Mouse (Mus musculus) CH12.LX (cell line): Measurements from ENCODE around the gene Fgd4. TPM values are rescaled to one million over a fixed set of nuclear protein-coding genes. Genes with fewer than 3 reads are reported as not detected.
"Not testable (repeated sequence)": the region's sequence is repeated elsewhere in the genome, so short reads cannot be mapped to it uniquely, and the experiment has no call there.

Source experiments
- DNase-seq: peaks from one replicate; pipeline ENCODE4 v3.0.0-alpha.2; 2013; ENCODE audit errors: extremely low read depth
- H3K27ac ChIP-seq: 2 replicates; pipeline ENCODE4 v1.5.1; 2012; ENCODE audit warnings: low read depth, mild to moderate bottlenecking, control low read depth, moderate library complexity; ENCODE audit not compliant: insufficient read depth
- H3K27me3 ChIP-seq: replicated peaks from 2 replicates; pipeline ENCODE3; 2012; ENCODE audit warnings: inconsistent platforms
- H3K36me3 ChIP-seq, 2 experiments: replicated peaks in 1 of 2; 2 replicates each; pipeline versions ENCODE3 to v1.6.1; 2012; ENCODE audit warnings: inconsistent platforms in 1 of 2, low read length in 1 of 2, mild to moderate bottlenecking in 1 of 2, mixed read lengths in 1 of 2, moderate library complexity in 1 of 2; ENCODE audit not compliant: control insufficient read depth in 1 of 2, insufficient read depth in 1 of 2
- H3K4me1 ChIP-seq, 2 experiments: 2 replicates each; pipeline ENCODE4 v1.6.1; 2012; ENCODE audit warnings: inconsistent platforms in 1 of 2, moderate library complexity in 1 of 2; ENCODE audit not compliant: insufficient read depth in 2 of 2, control insufficient read depth in 1 of 2
- H3K4me2 ChIP-seq: 2 replicates; pipeline ENCODE4 v1.6.1; 2012; ENCODE audit warnings: low read depth, mild to moderate bottlenecking, control low read depth; ENCODE audit not compliant: poor library complexity, insufficient read depth, severe bottlenecking
- H3K4me3 ChIP-seq, 3 experiments: fragments of 150-350 bp in 1 of 3; sonication (generic) in 1 of 3; replicated peaks in 1 of 3; 2 replicates each; pipeline versions ENCODE3 to v1.5.1; 2011 to 2012; ENCODE audit warnings: low read depth in 2 of 3, low read length in 2 of 3, mild to moderate bottlenecking in 2 of 3, moderate library complexity in 2 of 3, control low read depth in 1 of 3, improper control_type of control experiment in 1 of 3, inconsistent platforms in 1 of 3, mixed read lengths in 1 of 3; ENCODE audit not compliant: poor library complexity in 1 of 3
- H3K79me2 ChIP-seq: replicated peaks from 2 replicates; pipeline ENCODE4 v1.6.1; 2012; ENCODE audit warnings: mild to moderate bottlenecking, moderate library complexity; ENCODE audit not compliant: control insufficient read depth, poor library complexity, insufficient read depth, severe bottlenecking; ENCODE audit errors: extremely low read depth
- H3K9ac ChIP-seq: 2 replicates; pipeline ENCODE4 v1.6.1; 2012; ENCODE audit warnings: low read depth, mild to moderate bottlenecking, control low read depth, moderate library complexity; ENCODE audit not compliant: insufficient read depth
- H3K9me3 ChIP-seq: replicated peaks from 2 replicates; pipeline ENCODE3; 2012; ENCODE audit warnings: low read length, inconsistent platforms, mixed read lengths
- CTCF ChIP-seq, 2 experiments: IDR thresholded peaks in 1 of 2; conservative IDR thresholded peaks in 1 of 2; 2 replicates each; pipeline ENCODE4 v1.5.1; 2011 to 2012; ENCODE audit warnings: low read depth in 2 of 2, low read length in 2 of 2, improper control_type of control experiment in 1 of 2, inconsistent platforms in 1 of 2, mild to moderate bottlenecking in 1 of 2, moderate library complexity in 1 of 2
- ETS1 ChIP-seq: conservative IDR thresholded peaks from 2 replicates; pipeline ENCODE4 v1.6.1; 2012; ENCODE audit warnings: low read depth, mild to moderate bottlenecking, inconsistent platforms, low read length, improper control_type of control experiment, moderate library complexity
- HCFC1 ChIP-seq: IDR thresholded peaks from 2 replicates; pipeline ENCODE4 v1.6.1; 2012; ENCODE audit warnings: low read depth, mild to moderate bottlenecking, inconsistent platforms, low read length, improper control_type of control experiment
- JUN ChIP-seq: IDR thresholded peaks from 2 replicates; pipeline ENCODE4 v1.6.1; 2011; ENCODE audit warnings: low read depth, mild to moderate bottlenecking, low read length, improper control_type of control experiment, moderate library complexity; ENCODE audit not compliant: insufficient read depth
- JUND ChIP-seq: conservative IDR thresholded peaks from 2 replicates; pipeline ENCODE4 v1.6.1; 2011; ENCODE audit warnings: low read depth, low read length, improper control_type of control experiment
- MAFK ChIP-seq: IDR thresholded peaks from 2 replicates; pipeline ENCODE4 v1.6.1; 2011; ENCODE audit warnings: low read length, improper control_type of control experiment; ENCODE audit not compliant: insufficient replicate concordance
- MAX ChIP-seq: IDR thresholded peaks from 2 replicates; pipeline ENCODE4 v1.6.1; 2011; ENCODE audit warnings: low read length, improper control_type of control experiment
- MXI1 ChIP-seq: IDR thresholded peaks from 2 replicates; pipeline ENCODE4 v1.6.1; 2011; ENCODE audit warnings: mild to moderate bottlenecking, low read depth, low read length, improper control_type of control experiment
- NRF1 ChIP-seq: IDR thresholded peaks from 2 replicates; pipeline ENCODE4 v1.6.1; 2014; ENCODE audit warnings: low read depth, mild to moderate bottlenecking, inconsistent platforms, low read length, improper control_type of control experiment, moderate library complexity
- POLR2A ChIP-seq: IDR thresholded peaks from 2 replicates; pipeline ENCODE4 v1.6.1; 2011; ENCODE audit warnings: low read depth, mild to moderate bottlenecking, improper control_type of control experiment, low read length
- TCF12 ChIP-seq: IDR thresholded peaks from 2 replicates; pipeline ENCODE4 v1.6.1; 2014; ENCODE audit warnings: low read depth, mild to moderate bottlenecking, inconsistent platforms, low read length, improper control_type of control experiment
- ZKSCAN1 ChIP-seq: IDR thresholded peaks from 2 replicates; pipeline ENCODE4 v1.6.1; 2012; ENCODE audit warnings: low read depth, inconsistent platforms, low read length, improper control_type of control experiment, borderline replicate concordance
- ZNF384 ChIP-seq: IDR thresholded peaks from 2 replicates; pipeline ENCODE4 v1.6.1; 2012; ENCODE audit warnings: low read depth, low read length, improper control_type of control experiment, inconsistent platforms
- dilution Hi-C: fragments of 300-500 bp; cut with MboI; formaldehyde crosslinking; loops from 2 replicates; pipeline ENCODE4 v1.14.3; 2020; ENCODE audit warnings: low sequenced_read_pairs; ENCODE audit not compliant: extremely low pct_unique_long_range_greater_than_20kb, extremely low pct_ligation_motif_present
- in situ Hi-C: fragments of 300-500 bp; cut with MboI; formaldehyde crosslinking; loops from 3 replicates; pipeline ENCODE4 v1.14.3; 2019; ENCODE audit warnings: low sequenced_read_pairs, low pct_ligation_motif_present, low pct_unique_long_range_greater_than_20kb, mixed read lengths
- polyA plus RNA-seq: library from polyadenylated mRNA; unstranded; fragments of >175 nt; gene quantifications from 2 replicates; pipeline ENCODE4 v1.2.1, GENCODE M21; 2012; ENCODE audit warnings: low read depth; ENCODE audit not compliant: insufficient read length
- total RNA-seq, 2 experiments: library from RNA; depleted of rRNA; stranded (reverse); fragments of 300-350 nt in 1 of 2; fragments of >200 nt in 1 of 2; gene quantifications; 2 replicates each; pipeline ENCODE4 v1.2.3; 2012 to 2014

Fgd4 gene
- total and polyA plus RNA-seq, 3 experiments = 0.76 to 0.84 TPM; not detected in 1

- H3K9ac ChIP-seq = no peak overlapping the region
- H3K4me3 ChIP-seq = no peak overlapping the region
- in situ Hi-C loops = no loop called here
- H3K36me3 ChIP-seq = no peaks in the 10 kb centered on the region
- no peaks in the 10 kb centered on the region for H3K27me3 ChIP-seq
- H3K4me2 ChIP-seq = no peak overlapping the region
- H3K79me2 ChIP-seq = no peaks in the 10 kb centered on the region
- dilution Hi-C loops = no loop called here
- no peak for TF ChIP-seq CTCF (conservative IDR thresholded peaks at IDR 0.05 in 1 of 2, IDR thresholded peaks at IDR 0.05 in 1 of 2; ENCODE audit: low read depth in 2 of 2, low read length in 2 of 2)
- no peak for TF ChIP-seq MAFK
- no peak for TF ChIP-seq ZNF384
- no peak for TF ChIP-seq POLR2A
- no peak for TF ChIP-seq MXI1
- no peak for TF ChIP-seq MAX
- TF ChIP-seq JUN = no peak
- TF ChIP-seq JUND = no peak
- no peak for TF ChIP-seq ZKSCAN1
- no peak for DNase-seq
- H3K27ac ChIP-seq = no peak overlapping the region
- H3K4me1 ChIP-seq = no peaks in the 10 kb centered on the region
- no peaks in the 10 kb centered on the region for H3K9me3 ChIP-seq
Observed at GRCm38 (mm10) chr16:16525266-16525904, 75.0 kb downstream of the Fgd4 start.

GRCm38 (mm10) chr16:16523632-16524031 lies 76.7 kb downstream of the Fgd4 start:
- H3K4me3 ChIP-seq = no peak overlapping the region
- TF ChIP-seq TCF12 = no peak
- TF ChIP-seq ETS1 = no peak
- TF ChIP-seq HCFC1 = no peak
- TF ChIP-seq NRF1 = no peak
- TF ChIP-seq, all 38 proteins: peak for 0
- Histone ChIP-seq H3K27me3 (no peaks in the 10 kb centered on the region), H3K4me2 (no peak overlapping the region), H3K27ac (no peak overlapping the region), H3K9ac (no peak overlapping the region), H3K9me3 (no peaks in the 10 kb centered on the region), H3K4me1 (no peaks in the 10 kb centered on the region), H3K79me2 (no peaks in the 10 kb centered on the region), H3K36me3 (no peaks in the 10 kb centered on the region)
- DNase-seq = no peak
- dilution Hi-C loops (no loop called here), in situ Hi-C loops (no loop called here)

- H3K4me1 ChIP-seq, H3K36me3 ChIP-seq, H3K27ac ChIP-seq, H3K79me2 ChIP-seq, in situ Hi-C loops, H3K9me3 ChIP-seq, H3K4me2 ChIP-seq, dilution Hi-C loops, DNase-seq, H3K27me3 ChIP-seq, H3K9ac ChIP-seq, H3K4me3 ChIP-seq: not testable (repeated sequence)
Observed at GRCm38 (mm10) chr16:16522869-16523268, 77.5 kb downstream of the Fgd4 start.
